Mouse (Mus musculus): ENCODE data around the gene Rab5c. TPM values are rescaled to one million over a fixed set of nuclear protein-coding genes. Genes with fewer than 3 reads are reported as not detected.
A peak's percentile ranks its signal among the peaks of the same experiment; 100 is the strongest.

Gene Rab5c
- polyA plus RNA-seq, 1 experiment from 2014 or later, result 37.2 TPM

DNA sequence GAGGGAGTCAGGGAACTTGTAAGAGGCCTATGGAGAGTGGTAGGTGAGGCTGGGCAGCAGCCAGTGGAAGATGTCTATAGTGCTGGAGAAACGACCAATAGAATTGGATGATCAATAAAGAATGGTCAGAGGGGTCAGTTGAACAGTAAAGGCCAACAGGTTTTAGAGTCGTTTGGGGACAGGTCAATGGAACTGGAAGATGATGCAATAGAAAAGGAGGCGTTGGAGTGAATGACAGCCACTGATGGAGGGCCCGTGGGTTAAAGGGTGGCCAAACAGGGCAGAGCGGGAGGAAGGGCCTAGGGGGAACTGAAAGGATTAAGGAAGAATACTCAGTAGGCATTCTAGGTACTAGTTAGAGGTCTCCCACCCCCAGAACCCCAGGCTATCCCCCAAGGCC lies 9.1 kb upstream of the Rab5c start:
- WGBS, result 74% methylated on average over 5 of the region's 5 CpGs
- Histone ChIP-seq H3K27me3 (ENCODE audit: insufficient read depth, poor library complexity, severe bottlenecking) (peaks cover 40% of the 10 kb centered on the region), H3K4me1 (replicated peaks) (peaks cover 11% of the 10 kb centered on the region; the same call in 1 of the 2 replicates), H3K9me3 (no peaks in the 10 kb centered on the region), H3K36me3 (0 out of 2 replicates have a peak, but pooled peaks cover 7% of the 10 kb centered on the region), H3K27ac (no peak overlapping the region), H3K4me3 (no peak overlapping the region)
- no peak for DNase-seq (ENCODE audit: low spot score)

- Histone ChIP-seq H3K9me3 (no peaks in the 10 kb centered on the region), H3K4me3 (no peak overlapping the region), H3K36me3 (0 out of 2 replicates have a peak, but pooled peaks cover 7% of the 10 kb centered on the region), H3K27me3 (ENCODE audit: insufficient read depth, poor library complexity, severe bottlenecking) (peaks cover 38% of the 10 kb centered on the region), H3K27ac (no peak overlapping the region), H3K4me1 (replicated peaks) (peaks cover 10% of the 10 kb centered on the region; the same call in 1 of the 2 replicates)
- no peak for DNase-seq (ENCODE audit: low spot score)
- WGBS, result 78% methylated on average over 10 of the region's 10 CpGs
Observed at GRCm38 (mm10) chr11:100746546-100746945, 8.5 kb upstream of the Rab5c start.

GRCm38 (mm10) chr11:100745085-100745484 lies 7.1 kb upstream of the Rab5c start:
- Histone ChIP-seq H3K36me3 (0 out of 2 replicates have a peak, but pooled peaks cover 2% of the 10 kb centered on the region), H3K4me3 (no peak overlapping the region), H3K4me1 (replicated peaks) (peaks cover 10% of the 10 kb centered on the region; the same call in 1 of the 2 replicates), H3K9me3 (no peaks in the 10 kb centered on the region), H3K27ac (no peak overlapping the region), H3K27me3 (ENCODE audit: insufficient read depth, poor library complexity, severe bottlenecking) (peaks cover 30% of the 10 kb centered on the region)
- 17% methylated on average over 6 of the region's 6 CpGs for WGBS
- DNase-seq (ENCODE audit: low spot score), result peak; percentile 54

- H3K4me1 ChIP-seq (replicated peaks), result peaks cover 27% of the 10 kb centered on the region
- WGBS, result 76% methylated on average over 6 of the region's 6 CpGs
- H3K36me3 ChIP-seq, result no peaks in the 10 kb centered on the region
- no peak for DNase-seq (ENCODE audit: low spot score)
- H3K27me3 ChIP-seq (ENCODE audit: insufficient read depth, poor library complexity, severe bottlenecking), result peaks cover 10% of the 10 kb centered on the region; the same call in 1 of the 2 replicates
- no peak overlapping the region for H3K27ac ChIP-seq
- no peaks in the 10 kb centered on the region for H3K9me3 ChIP-seq
- no peak overlapping the region for H3K4me3 ChIP-seq
Observed at GRCm38 (mm10) chr11:100741348-100741747, 3.3 kb upstream of the Rab5c start.

DNA sequence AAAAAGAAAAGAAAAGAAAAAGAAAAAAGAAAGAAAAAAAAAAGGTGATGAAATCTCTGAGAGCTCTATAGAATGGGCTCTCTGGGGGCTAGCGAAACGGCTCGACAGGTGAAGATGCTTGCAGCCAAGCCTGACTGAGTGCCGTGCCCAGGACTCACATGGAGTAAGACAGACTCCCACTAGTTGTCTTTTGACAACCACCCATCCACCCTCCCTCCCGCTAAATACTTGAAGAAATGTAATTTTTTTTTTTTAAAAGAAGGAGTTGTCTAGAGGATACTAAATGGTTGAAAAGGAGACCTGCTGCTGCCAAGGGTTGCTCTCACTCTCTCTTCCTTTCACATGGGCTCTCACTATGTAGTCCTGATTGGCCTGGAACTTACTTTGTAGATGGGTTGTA lies 734 bp upstream of the Rab5c start:
- Histone ChIP-seq H3K4me3 (peak overlapping the region; percentile 98), H3K4me1 (replicated peaks) (peaks cover 25% of the 10 kb centered on the region), H3K27ac (peak overlapping the region; percentile 93), H3K36me3 (peaks cover 14% of the 10 kb centered on the region; the same call in 1 of the 2 replicates), H3K27me3 (ENCODE audit: insufficient read depth, poor library complexity, severe bottlenecking) (peaks cover 4% of the 10 kb centered on the region; the same call in 1 of the 2 replicates), H3K9me3 (no peaks in the 10 kb centered on the region)
- no peak for DNase-seq (ENCODE audit: low spot score)
- WGBS, result 22% methylated on average over 5 of the region's 5 CpGs

- 2% methylated on average over 13 of the region's 13 CpGs for WGBS
- Histone ChIP-seq H3K4me3 (peak overlapping the region; percentile 98), H3K27me3 (ENCODE audit: insufficient read depth, poor library complexity, severe bottlenecking) (peaks cover 4% of the 10 kb centered on the region; the same call in 1 of the 2 replicates), H3K27ac (peak overlapping the region; percentile 93), H3K4me1 (replicated peaks) (peaks cover 25% of the 10 kb centered on the region), H3K36me3 (peaks cover 29% of the 10 kb centered on the region), H3K9me3 (no peaks in the 10 kb centered on the region)
- no peak for DNase-seq (ENCODE audit: low spot score)
Observed at GRCm38 (mm10) chr11:100737105-100737733, 796 bp downstream of the Rab5c start.

GRCm38 (mm10) chr11:100736746-100737080 lies 1.3 kb downstream of the Rab5c start:
- H3K4me3 ChIP-seq, result peak overlapping the region; percentile 98
- H3K4me1 ChIP-seq (replicated peaks), result peaks cover 25% of the 10 kb centered on the region
- H3K27ac ChIP-seq, result 0 out of 2 replicates have a peak overlapping the region, but pooled peaks have one; percentile 93
- WGBS, result 85% methylated on average over 4 of the region's 4 CpGs
- peaks cover 4% of the 10 kb centered on the region; the same call in 1 of the 2 replicates for H3K27me3 ChIP-seq (ENCODE audit: insufficient read depth, poor library complexity, severe bottlenecking)
- DNase-seq (ENCODE audit: low spot score), result no peak
- peaks cover 31% of the 10 kb centered on the region for H3K36me3 ChIP-seq
- no peaks in the 10 kb centered on the region for H3K9me3 ChIP-seq

DNA sequence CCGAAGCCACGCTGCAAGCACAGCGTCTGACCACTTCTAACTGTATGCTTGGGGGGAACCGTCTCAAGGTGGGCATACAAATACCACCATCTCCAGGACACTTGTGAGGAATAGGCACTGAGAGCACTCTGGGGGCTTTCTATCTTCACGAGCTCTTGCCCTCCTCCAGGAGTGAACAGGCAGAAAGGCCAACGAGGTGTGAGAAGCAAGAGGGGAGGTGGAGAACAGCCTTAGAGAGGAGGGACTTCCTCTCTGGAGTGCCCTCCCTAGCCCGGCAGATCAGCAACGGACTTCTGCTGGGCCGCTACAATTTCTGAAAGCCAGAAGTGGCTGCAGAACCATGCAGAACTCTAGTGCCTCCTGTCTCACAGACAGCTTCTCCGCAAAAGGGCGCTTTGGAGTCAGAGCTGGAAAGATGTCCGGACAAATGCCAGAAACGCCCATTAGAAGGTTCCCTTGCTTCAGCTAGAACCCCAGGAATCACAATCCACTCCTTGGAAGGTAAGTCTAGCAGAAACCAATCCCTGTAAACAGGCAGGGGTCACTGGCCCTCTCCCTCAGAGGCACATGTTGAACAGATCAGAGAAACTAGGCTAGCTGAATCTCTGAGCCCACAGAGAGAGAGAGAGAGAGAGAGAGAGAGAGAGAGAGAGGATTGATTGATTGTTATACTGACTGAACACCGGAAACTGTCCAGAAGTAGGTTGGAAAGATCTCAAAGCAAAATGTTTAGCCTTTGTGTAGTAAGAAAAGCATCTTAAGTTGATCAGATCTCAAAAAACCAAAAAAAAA lies 1.9 kb downstream of the Rab5c start:
- WGBS, result 81% methylated on average over 14 of the region's 14 CpGs
- Histone ChIP-seq H3K4me1 (replicated peaks) (peaks cover 25% of the 10 kb centered on the region), H3K9me3 (no peaks in the 10 kb centered on the region), H3K27ac (no peak overlapping the region), H3K36me3 (peaks cover 33% of the 10 kb centered on the region), H3K4me3 (peak overlapping the region; percentile 98), H3K27me3 (ENCODE audit: insufficient read depth, poor library complexity, severe bottlenecking) (peaks cover 4% of the 10 kb centered on the region; the same call in 1 of the 2 replicates)
- no peak for DNase-seq (ENCODE audit: low spot score)

DNA sequence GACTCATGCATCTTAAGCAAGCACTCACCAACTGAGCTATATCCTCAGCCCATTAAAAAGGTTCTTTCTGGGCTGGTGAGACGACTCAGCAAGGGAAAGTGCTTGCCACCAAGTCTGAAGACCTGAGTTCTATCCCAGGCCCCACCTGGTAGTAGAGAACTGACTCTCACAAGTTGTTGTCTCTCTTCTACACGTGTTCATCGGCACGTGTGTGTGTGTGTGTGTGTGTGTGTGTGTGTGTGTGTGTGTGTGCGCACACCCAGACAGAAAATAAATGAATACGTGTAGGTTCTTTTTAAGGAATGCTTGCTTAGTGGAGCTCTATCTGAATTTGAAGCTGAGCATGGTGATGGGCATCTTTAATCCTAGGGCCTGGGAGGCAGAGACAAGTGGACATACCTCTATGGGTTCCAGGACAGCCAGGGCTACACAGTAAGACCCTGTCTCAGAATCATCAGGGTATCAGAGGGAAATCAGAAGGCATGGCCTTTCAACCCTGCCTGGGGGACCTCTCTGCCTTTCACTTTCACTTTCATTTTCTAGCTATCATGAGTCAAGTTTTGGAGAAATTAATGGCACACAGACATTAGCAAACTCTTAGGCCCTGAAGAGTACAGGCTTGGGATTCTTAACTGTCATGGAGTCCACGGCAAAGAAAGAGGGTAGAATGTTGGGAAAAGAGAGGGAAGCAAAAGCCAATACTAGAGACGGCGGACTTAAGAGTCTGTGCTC lies 2.7 kb downstream of the Rab5c start:
- Histone ChIP-seq H3K27me3 (ENCODE audit: insufficient read depth, poor library complexity, severe bottlenecking) (peaks cover 4% of the 10 kb centered on the region; the same call in 1 of the 2 replicates), H3K4me3 (peak overlapping the region; percentile 98; the same call in 1 of the 2 replicates), H3K9me3 (no peaks in the 10 kb centered on the region), H3K36me3 (peaks cover 35% of the 10 kb centered on the region), H3K27ac (no peak overlapping the region), H3K4me1 (replicated peaks) (peaks cover 25% of the 10 kb centered on the region)
- DNase-seq (ENCODE audit: low spot score), result no peak
- 92% methylated on average over 9 of the region's 9 CpGs for WGBS

- Histone ChIP-seq H3K9me3 (no peaks in the 10 kb centered on the region), H3K4me1 (replicated peaks) (peaks cover under 1% of the 10 kb centered on the region), H3K27ac (no peak overlapping the region), H3K4me3 (no peak overlapping the region), H3K36me3 (peaks cover 53% of the 10 kb centered on the region), H3K27me3 (ENCODE audit: insufficient read depth, poor library complexity, severe bottlenecking) (no peaks in the 10 kb centered on the region)
- no peak for DNase-seq (ENCODE audit: low spot score)
- 91% methylated on average over 6 of the region's 6 CpGs for WGBS
Observed at GRCm38 (mm10) chr11:100730477-100731205, 7.4 kb downstream of the Rab5c start.

DNA sequence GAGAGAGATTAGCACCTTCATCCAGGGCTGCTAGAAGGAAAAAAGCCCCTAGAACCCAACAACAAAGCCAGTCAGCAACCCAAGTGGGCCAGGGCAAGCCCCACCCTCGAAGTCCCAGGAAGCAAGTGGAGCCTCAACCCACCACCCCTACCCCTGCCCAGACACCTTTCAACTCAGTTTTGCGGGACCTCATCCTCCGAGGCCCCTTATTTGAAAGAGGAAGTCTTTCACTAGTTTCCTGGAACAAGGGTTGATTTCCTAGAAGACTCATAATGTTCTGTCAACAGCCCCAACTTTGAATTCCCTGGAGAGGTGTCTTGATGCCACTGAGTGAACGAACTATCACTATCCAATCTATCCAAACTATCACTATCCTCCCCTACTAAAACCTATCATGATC lies 8.0 kb downstream of the Rab5c start:
- no peaks in the 10 kb centered on the region for H3K27me3 ChIP-seq (ENCODE audit: insufficient read depth, poor library complexity, severe bottlenecking)
- H3K4me3 ChIP-seq, result no peak overlapping the region
- H3K4me1 ChIP-seq (replicated peaks), result peaks cover 2% of the 10 kb centered on the region; the same call in 1 of the 2 replicates
- no peak for DNase-seq (ENCODE audit: low spot score)
- WGBS, result 95% methylated on average over 4 of the region's 4 CpGs
- H3K27ac ChIP-seq, result no peak overlapping the region
- H3K36me3 ChIP-seq, result peaks cover 48% of the 10 kb centered on the region
- H3K9me3 ChIP-seq, result no peaks in the 10 kb centered on the region

DNA sequence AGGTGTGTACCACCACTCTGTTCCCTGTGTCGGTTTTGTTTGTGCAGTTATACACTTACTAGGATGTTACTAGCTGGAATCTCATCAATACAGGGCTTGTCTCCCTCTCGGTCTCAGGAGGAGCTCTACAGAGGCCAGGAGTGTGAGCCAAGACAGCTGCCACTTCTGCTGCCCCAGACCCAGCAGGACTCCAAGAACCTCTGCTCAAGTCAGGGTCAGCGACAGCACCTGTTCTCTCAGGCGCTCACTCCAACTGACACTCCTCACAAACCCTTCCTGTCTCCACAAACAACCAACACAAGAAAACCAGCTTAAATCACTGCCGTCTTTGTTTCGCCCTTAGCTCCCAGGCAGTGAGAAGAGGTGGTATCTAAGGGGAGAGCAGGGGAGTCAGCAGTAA lies 9.4 kb downstream of the Rab5c start:
- Histone ChIP-seq H3K36me3 (peaks cover 44% of the 10 kb centered on the region), H3K27ac (no peak overlapping the region), H3K9me3 (no peaks in the 10 kb centered on the region), H3K27me3 (ENCODE audit: insufficient read depth, poor library complexity, severe bottlenecking) (no peaks in the 10 kb centered on the region), H3K4me3 (no peak overlapping the region), H3K4me1 (replicated peaks) (peaks cover 8% of the 10 kb centered on the region; the same call in 1 of the 2 replicates)
- DNase-seq (ENCODE audit: low spot score), result no peak
- WGBS, result 89% methylated on average over 6 of the region's 6 CpGs
